Mouse (Mus musculus): ENCODE data around the gene Klf7.

DNA sequence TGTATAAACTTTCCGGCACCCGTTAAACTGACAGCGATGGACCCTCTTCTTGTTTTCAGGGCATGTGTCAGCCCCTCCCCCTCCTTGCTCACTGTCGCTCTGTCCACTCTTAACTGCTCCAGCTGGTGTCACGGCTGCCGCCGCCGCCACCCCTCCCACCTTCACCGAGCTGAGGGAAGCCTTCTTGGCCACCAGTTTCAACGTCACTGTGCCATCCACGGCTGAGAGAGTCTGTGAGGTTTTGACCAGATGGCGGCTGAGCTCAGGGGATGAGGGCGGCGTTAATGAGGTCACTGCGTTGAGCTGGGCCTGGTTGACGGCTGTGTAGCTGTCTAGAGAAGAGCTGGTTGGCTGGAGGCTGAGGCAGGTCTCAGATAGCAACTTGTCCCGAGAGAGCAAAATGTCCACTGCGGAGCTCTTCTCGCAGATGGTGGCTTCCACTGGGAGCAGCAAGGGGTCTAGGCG, 43.3 kb downstream of the Klf7 start:
- TF ChIP-seq CTCF (IDR thresholded peaks at IDR 0.05; ENCODE audit: low read depth, low read length) (no peak), POLR2A (IDR thresholded peaks at IDR 0.05; ENCODE audit: insufficient read depth, low read length) (no peak), EP300 (IDR thresholded peaks at IDR 0.05; ENCODE audit: insufficient read depth, low read depth, low read length) (no peak)
